Mouse (Mus musculus): ENCODE measurements around the gene Cmtr1. TPM values are rescaled to one million over a fixed set of nuclear protein-coding genes. Genes with fewer than 3 reads are reported as not detected.

Cmtr1 gene
- total RNA-seq, 2 experiments from 2014 or later = 72.1 to 477 TPM

GRCm38 (mm10) chr17:29728082-29728481 is 67.7 kb downstream of the Cmtr1 start:
- no peak for ATAC-seq (replicated peaks; ENCODE audit: low FRiP score, poor library complexity, severe bottlenecking)

- no peak for ATAC-seq (replicated peaks; ENCODE audit: low FRiP score, poor library complexity, severe bottlenecking)
These were observed 70.3 kb downstream of the Cmtr1 start for GRCm38 (mm10) chr17:29730510-29731265.

GRCm38 (mm10) chr17:29731266-29731952 is 71.0 kb downstream of the Cmtr1 start:
- ATAC-seq (replicated peaks; ENCODE audit: low FRiP score, poor library complexity, severe bottlenecking) = no peak

- ATAC-seq (replicated peaks; ENCODE audit: low FRiP score, poor library complexity, severe bottlenecking) = no peak
These were observed 71.5 kb downstream of the Cmtr1 start for GRCm38 (mm10) chr17:29731953-29732325.

GRCm38 (mm10) chr17:29732522-29732921 is 72.1 kb downstream of the Cmtr1 start:
- ATAC-seq (replicated peaks; ENCODE audit: low FRiP score, poor library complexity, severe bottlenecking) = no peak

- no peak for ATAC-seq (replicated peaks; ENCODE audit: low FRiP score, poor library complexity, severe bottlenecking)
These were observed 76.1 kb downstream of the Cmtr1 start for GRCm38 (mm10) chr17:29736448-29737014.

- no peak for ATAC-seq (replicated peaks; ENCODE audit: low FRiP score, poor library complexity, severe bottlenecking)
These were observed 77.7 kb downstream of the Cmtr1 start for GRCm38 (mm10) chr17:29737849-29738804.

- ATAC-seq (replicated peaks; ENCODE audit: low FRiP score, poor library complexity, severe bottlenecking) = no peak
These were observed 87.1 kb downstream of the Cmtr1 start for GRCm38 (mm10) chr17:29747466-29747865.

GRCm38 (mm10) chr17:29754510-29754909 is 94.1 kb downstream of the Cmtr1 start:
- ATAC-seq (replicated peaks; ENCODE audit: low FRiP score, poor library complexity, severe bottlenecking) = 0 out of 2 replicates have a peak, but pooled peaks have one; percentile 8

Other genes with a start within 250 kb of the Cmtr1 start
- 88.0 and 102 TPM in 2 replicates for gene Pim1, start 169.8 kb upstream of the Cmtr1 start, total RNA-seq (2015; ENCODE audit: low replicate concordance)
- 143 and 147 TPM in 2 replicates for gene Pim1, start 169.8 kb upstream of the Cmtr1 start, total RNA-seq (2017; ENCODE audit: low replicate concordance)
- gene Gm17657, start 111.0 kb upstream of the Cmtr1 start, total RNA-seq (2015; ENCODE audit: low replicate concordance) = not detected in 2 replicates
- gene Gm17657, start 111.0 kb upstream of the Cmtr1 start, total RNA-seq (2017; ENCODE audit: low replicate concordance) = not detected in 2 replicates
- 1.3 and 4.3 TPM in 2 replicates for gene Tbc1d22b, start 110.8 kb upstream of the Cmtr1 start, total RNA-seq (2015; ENCODE audit: low replicate concordance)
- gene Tbc1d22b, start 110.8 kb upstream of the Cmtr1 start, total RNA-seq (2017; ENCODE audit: low replicate concordance) = 3.1 and 3.2 TPM in 2 replicates
- not detected in 2 replicates for gene Tmem217, start 108.2 kb upstream of the Cmtr1 start, total RNA-seq (2015; ENCODE audit: low replicate concordance)
- gene Tmem217, start 108.2 kb upstream of the Cmtr1 start, total RNA-seq (2017; ENCODE audit: low replicate concordance) = not detected in 2 replicates
- 62.0 and 77.1 TPM in 2 replicates for gene Rnf8, start 45.8 kb upstream of the Cmtr1 start, total RNA-seq (2015; ENCODE audit: low replicate concordance)
- gene Rnf8, start 45.8 kb upstream of the Cmtr1 start, total RNA-seq (2017; ENCODE audit: low replicate concordance) = 71.4 and 80.5 TPM in 2 replicates
- gene Gm28043, start 45.7 kb upstream of the Cmtr1 start, total RNA-seq (2015; ENCODE audit: low replicate concordance) = 4.0 and 10.5 TPM in 2 replicates
- gene Gm28043, start 45.7 kb upstream of the Cmtr1 start, total RNA-seq (2017; ENCODE audit: low replicate concordance) = 29.7 and 39.3 TPM in 2 replicates
- gene Ccdc167, start 56.4 kb downstream of the Cmtr1 start, total RNA-seq (2015; ENCODE audit: low replicate concordance) = 7.9 and 11.7 TPM in 2 replicates
- 7.9 and 9.8 TPM in 2 replicates for gene Ccdc167, start 56.4 kb downstream of the Cmtr1 start, total RNA-seq (2017; ENCODE audit: low replicate concordance)

Data from erythroid progenitor cell, adult 5-6 weeks (primary cell).